ENCODE assay signal across 9 mouse cellular contexts in the genomic region with DNA sequence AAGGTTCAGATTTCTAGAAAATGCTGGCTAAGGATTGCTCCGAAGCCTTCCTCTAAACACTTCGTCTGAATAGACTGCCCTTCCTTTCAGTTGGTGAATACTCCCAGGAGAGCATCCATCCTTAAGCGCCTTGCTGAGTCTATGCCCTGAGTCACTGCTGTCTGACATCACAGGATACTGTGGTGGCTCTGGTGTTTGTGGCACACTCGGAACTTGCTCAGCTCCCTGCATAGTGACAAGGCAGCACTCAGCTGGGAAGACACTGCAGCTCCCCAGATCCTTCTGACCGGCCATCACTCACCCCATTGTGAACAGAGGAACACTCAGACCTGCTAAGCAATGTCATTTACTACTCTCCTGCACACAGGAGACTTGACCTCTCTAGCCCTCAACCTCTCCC.
"Had no signal": no experiment of that assay in that cellular context is flagged by ENCODE, and none has a peak within 500 bp of the region (broad histone marks: within the 10 kb centered on the region; RNA-seq: fewer than 3 reads in every experiment).

No protein-coding gene starts in this region.

- H3K9ac ChIP-seq: liver, embryonic 15.5 days; midbrain, embryonic 13.5 days; neural tube, embryonic 15.5 days had no signal

- H3K4me1 ChIP-seq: liver, embryonic 15.5 days had no signal

- H3K36me3 ChIP-seq: limb, embryonic 10.5 days; liver, embryonic 15.5 days; midbrain, embryonic 13.5 days; neural tube, embryonic 15.5 days had no signal

- H3K27ac ChIP-seq: limb, embryonic 10.5 days; liver, embryonic 15.5 days; midbrain, embryonic 13.5 days; neural tube, embryonic 15.5 days had no signal

- H3K9me3 ChIP-seq: limb, embryonic 10.5 days; liver, embryonic 15.5 days; neural tube, embryonic 15.5 days had no signal

- H3K4me3 ChIP-seq: limb, embryonic 10.5 days; liver, embryonic 15.5 days; midbrain, embryonic 13.5 days; neural tube, embryonic 15.5 days had no signal

- H3K4me2 ChIP-seq: liver, embryonic 11.5 days; liver, embryonic 15.5 days; midbrain, embryonic 13.5 days; neural tube, embryonic 15.5 days had no signal

- ATAC-seq: midbrain, embryonic 13.5 days had no signal

- H3K27me3 ChIP-seq: liver, embryonic 15.5 days; midbrain, embryonic 13.5 days; neural tube, embryonic 15.5 days had no signal

- DNase-seq: kidney, postnatal 14 days; lung, adult 2 months; lung, postnatal 36 days; thymus, postnatal 36 days had no signal
